Mouse (Mus musculus) ES-E14 (cell line): ENCODE data around the gene Gtf2a1. TPM values are rescaled to one million over a fixed set of nuclear protein-coding genes. Genes with fewer than 3 reads are reported as not detected.

Experiments
- DNase-seq: peaks from one replicate; pipeline ENCODE4 v3.0.0-alpha.2; 2013; ENCODE audit warnings: low read depth, low spot score
- H3K27ac ChIP-seq: 2 replicates; pipeline ENCODE4 v1.5.1; 2012; ENCODE audit warnings: low read depth, mild to moderate bottlenecking, low read length, moderate library complexity, mixed read lengths; ENCODE audit not compliant: poor library complexity, insufficient read depth, severe bottlenecking
- H3K36me3 ChIP-seq: 2 replicates; pipeline ENCODE4 v1.6.1; 2012; ENCODE audit warnings: mild to moderate bottlenecking, low read length, moderate library complexity, mixed read lengths; ENCODE audit not compliant: control insufficient read depth, poor library complexity, insufficient read depth, severe bottlenecking
- H3K4me1 ChIP-seq, 2 experiments: fragments of 150-350 bp in 1 of 2; sonication (generic) in 1 of 2; 2 replicates each; pipeline ENCODE4 v1.6.1; 2012; ENCODE audit warnings: low read length in 2 of 2, mild to moderate bottlenecking in 1 of 2, mixed read lengths in 1 of 2; ENCODE audit not compliant: control insufficient read depth in 2 of 2, insufficient read depth in 2 of 2, poor library complexity in 1 of 2
- H3K4me3 ChIP-seq, 2 experiments: fragments of 150-350 bp in 1 of 2; sonication (generic) in 1 of 2; 2 replicates each; pipeline ENCODE4 v1.5.1; 2012; ENCODE audit warnings: low read length in 2 of 2, low read depth in 1 of 2, mild to moderate bottlenecking in 1 of 2, mixed read lengths in 1 of 2; ENCODE audit not compliant: insufficient read depth in 1 of 2, poor library complexity in 1 of 2, severe bottlenecking in 1 of 2
- H3K9ac ChIP-seq: 2 replicates; pipeline ENCODE4 v1.6.1; 2012; ENCODE audit warnings: low read depth, mild to moderate bottlenecking, low read length, mixed read lengths; ENCODE audit not compliant: poor library complexity, insufficient read depth, severe bottlenecking
- H3K9me3 ChIP-seq: fragments of 150-350 bp; sonication (generic); 2 replicates; pipeline ENCODE4 v1.6.1; 2012; ENCODE audit warnings: low read depth, mild to moderate bottlenecking, low read length; ENCODE audit not compliant: control insufficient read depth, insufficient read depth
- CHD2 ChIP-seq: IDR thresholded peaks from 2 replicates; pipeline ENCODE4 v1.6.1; 2014; ENCODE audit warnings: mild to moderate bottlenecking, low read depth, low read length, inconsistent platforms
- HCFC1 ChIP-seq: IDR thresholded peaks from 2 replicates; pipeline ENCODE4 v1.6.1; 2012; ENCODE audit warnings: low read length, inconsistent platforms, borderline replicate concordance; ENCODE audit not compliant: insufficient read depth
- MAFK ChIP-seq: IDR thresholded peaks from 2 replicates; pipeline ENCODE4 v1.6.1; 2014; ENCODE audit warnings: mild to moderate bottlenecking, low read depth, low read length, inconsistent platforms; ENCODE audit not compliant: insufficient read depth
- ZC3H11A ChIP-seq: IDR thresholded peaks from 2 replicates; pipeline ENCODE4 v1.6.1; 2012; ENCODE audit warnings: low read depth, mild to moderate bottlenecking, inconsistent platforms, low read length, borderline replicate concordance
- ZNF384 ChIP-seq: IDR thresholded peaks from 2 replicates; pipeline ENCODE4 v1.6.1; 2012; ENCODE audit warnings: low read depth, low read length, inconsistent platforms
- in situ Hi-C, 2 experiments: fragments of 600-800 bp; cut with MboI; formaldehyde crosslinking; loops; one replicate each; pipeline ENCODE4 v1.15.1; 2025; ENCODE audit warnings: low sequenced_read_pairs in 2 of 2, inconsistent platforms in 1 of 2; ENCODE audit not compliant: unreplicated experiment in 2 of 2
- total RNA-seq: library from RNA; depleted of rRNA; stranded (reverse); fragments of 300-350 nt; gene quantifications from 2 replicates; pipeline ENCODE4 v1.2.3, GENCODE M21; 2012

Gtf2a1 gene
- total RNA-seq, 1 experiment, result 38.0 TPM

GRCm38 (mm10) chr12:91585206-91585605 lies 5.1 kb downstream of the Gtf2a1 start:
- Histone ChIP-seq H3K4me1 (no peaks in the 10 kb centered on the region; a peak in 1 of 4 replicates), H3K4me3 (no peak overlapping the region), H3K9me3 (no peaks in the 10 kb centered on the region), H3K9ac (no peak overlapping the region), H3K27ac (no peak overlapping the region), H3K36me3 (peaks cover 6% of the 10 kb centered on the region)
- TF ChIP-seq CHD2 (no peak), HCFC1 (no peak), ZC3H11A (no peak), MAFK (no peak), ZNF384 (no peak)
- no peak for DNase-seq
- in situ Hi-C loops, result no loop called here

GRCm38 (mm10) chr12:91583409-91583808 lies 6.9 kb downstream of the Gtf2a1 start:
- TF ChIP-seq CHD2 (0 out of 2 replicates have a peak, but pooled peaks have one; percentile 28), ZNF384 (no peak), HCFC1 (no peak), ZC3H11A (no peak)
- in situ Hi-C loops, result no loop called here
- Histone ChIP-seq H3K4me1 (no peaks in the 10 kb centered on the region; a peak in 1 of 4 replicates), H3K36me3 (peaks cover 6% of the 10 kb centered on the region), H3K9me3 (no peaks in the 10 kb centered on the region), H3K4me3 (no peak overlapping the region), H3K27ac (no peak overlapping the region), H3K9ac (no peak overlapping the region)
- no peak for DNase-seq

GRCm38 (mm10) chr12:91582362-91583002 lies 7.8 kb downstream of the Gtf2a1 start:
- in situ Hi-C loops, result no loop called here
- Histone ChIP-seq H3K4me3 (no peak overlapping the region), H3K9me3 (no peaks in the 10 kb centered on the region), H3K9ac (no peak overlapping the region), H3K36me3 (peaks cover 9% of the 10 kb centered on the region), H3K4me1 (no peaks in the 10 kb centered on the region; a peak in 1 of 4 replicates), H3K27ac (no peak overlapping the region)
- DNase-seq, result no peak
- no peak for TF ChIP-seq ZC3H11A
- no peak for TF ChIP-seq HCFC1
- no peak for TF ChIP-seq MAFK
- TF ChIP-seq CHD2, result no peak

GRCm38 (mm10) chr12:91581204-91582070 lies 8.8 kb downstream of the Gtf2a1 start:
- in situ Hi-C loops, result no loop called here
- H3K27ac ChIP-seq, result no peak overlapping the region
- H3K9me3 ChIP-seq, result no peaks in the 10 kb centered on the region
- H3K36me3 ChIP-seq, result peaks cover 9% of the 10 kb centered on the region
- no peaks in the 10 kb centered on the region for H3K4me1 ChIP-seq
- TF ChIP-seq MAFK (no peak), ZC3H11A (no peak), ZNF384 (no peak), CHD2 (no peak), HCFC1 (no peak)
- no peak for DNase-seq
- H3K9ac ChIP-seq, result no peak overlapping the region
- H3K4me3 ChIP-seq, result no peak overlapping the region
